Mouse (Mus musculus): ENCODE results near the gene Elmo3. TPM values are rescaled to one million over a fixed set of nuclear protein-coding genes. Genes with fewer than 3 reads are reported as not detected.

Gene Elmo3
- polyA plus RNA-seq, 1 experiment from 2014 or later = 8.0 TPM

DNA sequence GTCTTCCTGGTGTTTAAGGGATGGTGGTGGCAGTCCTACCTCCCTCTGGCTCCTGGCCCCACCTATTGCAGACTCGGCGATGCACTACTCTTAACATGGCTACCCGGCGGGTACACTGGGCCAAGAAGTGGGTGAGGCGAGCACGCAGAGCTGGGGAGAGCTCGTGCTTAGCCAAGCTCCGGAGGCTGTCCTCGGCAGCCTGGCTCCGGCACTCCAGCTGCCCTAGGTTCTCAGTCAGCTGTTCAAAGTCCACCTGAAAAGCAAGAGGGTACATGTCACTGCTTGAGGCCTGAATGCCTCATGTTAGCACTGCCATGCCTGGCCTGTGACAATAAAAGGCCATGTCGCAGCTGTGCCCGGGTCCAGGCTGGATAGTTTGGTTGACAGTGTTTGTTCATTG, 24.9 kb downstream of the Elmo3 start:
- no peak for TF ChIP-seq CTCF (IDR thresholded peaks at IDR 0.05; ENCODE audit: low read depth)
- WGBS = 92% methylated on average over 12 of the region's 12 CpGs
- H3K36me3 ChIP-seq (ENCODE audit: insufficient read depth) = peaks cover 80% of the 10 kb centered on the region
- DNase-seq (no peak), ATAC-seq (ENCODE audit: insufficient read depth) (no peak)
- no peak overlapping the region for H3K4me2 ChIP-seq
- no peaks in the 10 kb centered on the region for H3K27me3 ChIP-seq (ENCODE audit: insufficient read depth, low read length)
- no peak overlapping the region for H3K4me3 ChIP-seq (ENCODE audit: low read depth, low read length)
- no peak overlapping the region for H3K27ac ChIP-seq (ENCODE audit: low read depth)
- peaks cover 8% of the 10 kb centered on the region; the same call in 1 of the 2 replicates for H3K4me1 ChIP-seq (ENCODE audit: insufficient read depth)
- no peak overlapping the region for H3K9ac ChIP-seq
- no peaks in the 10 kb centered on the region for H3K9me3 ChIP-seq (ENCODE audit: low read depth, low read length)

DNA sequence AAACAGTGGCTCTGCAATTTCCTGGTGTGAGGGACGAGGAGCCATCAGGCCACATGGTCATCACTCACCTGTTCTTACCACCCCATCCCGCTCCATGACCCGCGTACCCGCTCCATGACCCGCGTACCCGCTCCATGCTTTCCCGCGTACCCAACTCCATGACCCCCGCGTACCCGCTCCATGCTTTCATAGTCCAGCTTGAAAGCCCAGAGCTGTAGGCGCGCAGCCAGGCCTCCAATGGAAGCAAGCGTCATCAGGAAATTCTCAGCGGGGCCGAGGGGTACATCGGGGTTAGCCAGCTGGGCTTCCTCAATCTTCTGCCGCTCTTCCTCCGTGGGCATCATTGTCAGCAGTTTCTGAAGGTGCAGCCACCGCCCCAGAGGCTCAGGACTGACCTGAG, 26.1 kb downstream of the Elmo3 start:
- TF ChIP-seq CTCF (IDR thresholded peaks at IDR 0.05; ENCODE audit: low read depth) = no peak
- DNase-seq (no peak), ATAC-seq (ENCODE audit: insufficient read depth) (no peak)

DNA sequence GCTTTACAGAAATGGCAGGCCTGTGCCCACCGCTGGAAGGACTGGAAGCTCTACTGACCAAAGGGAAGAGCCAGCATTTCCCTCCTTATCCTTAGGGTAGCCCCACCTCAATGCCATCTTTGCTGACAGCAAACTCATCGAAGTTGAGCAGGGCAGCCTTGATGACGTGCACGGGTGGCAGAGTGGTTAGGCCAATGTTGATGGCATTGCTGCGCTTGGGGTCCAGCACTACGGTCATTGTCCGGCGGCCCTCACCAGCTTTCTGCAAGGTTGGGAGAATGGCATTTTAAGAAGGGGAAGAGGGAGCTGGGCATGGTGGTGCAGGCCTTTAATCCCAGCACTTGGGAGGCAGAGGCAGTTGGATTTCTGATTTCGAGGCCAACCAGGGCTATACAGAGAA, 26.5 kb downstream of the Elmo3 start:
- no peak overlapping the region for H3K27ac ChIP-seq (ENCODE audit: low read depth)
- H3K4me1 ChIP-seq (ENCODE audit: insufficient read depth) = 0 out of 2 replicates have a peak, but pooled peaks cover 4% of the 10 kb centered on the region
- H3K9ac ChIP-seq = no peak overlapping the region
- TF ChIP-seq CTCF (IDR thresholded peaks at IDR 0.05; ENCODE audit: low read depth) = no peak
- no peak overlapping the region for H3K4me2 ChIP-seq
- no peaks in the 10 kb centered on the region for H3K27me3 ChIP-seq (ENCODE audit: insufficient read depth, low read length)
- DNase-seq (no peak), ATAC-seq (ENCODE audit: insufficient read depth) (no peak)
- H3K9me3 ChIP-seq (ENCODE audit: low read depth, low read length) = no peaks in the 10 kb centered on the region
- H3K36me3 ChIP-seq (ENCODE audit: insufficient read depth) = peaks cover 96% of the 10 kb centered on the region
- WGBS = 93% methylated on average over 9 of the region's 9 CpGs
- no peak overlapping the region for H3K4me3 ChIP-seq (ENCODE audit: low read depth, low read length)

More for the DNA sequence above, 26.1 kb downstream of the Elmo3 start:
- no peak overlapping the region for H3K27ac ChIP-seq (ENCODE audit: low read depth)
- 90% methylated on average over 22 of the region's 22 CpGs for WGBS
- no peaks in the 10 kb centered on the region for H3K9me3 ChIP-seq (ENCODE audit: low read depth, low read length)
- H3K36me3 ChIP-seq (ENCODE audit: insufficient read depth) = peaks cover 91% of the 10 kb centered on the region
- no peak overlapping the region for H3K4me3 ChIP-seq (ENCODE audit: low read depth, low read length)
- no peaks in the 10 kb centered on the region for H3K27me3 ChIP-seq (ENCODE audit: insufficient read depth, low read length)
- H3K4me1 ChIP-seq (ENCODE audit: insufficient read depth) = 0 out of 2 replicates have a peak, but pooled peaks cover 4% of the 10 kb centered on the region
- H3K9ac ChIP-seq = no peak overlapping the region
- no peak overlapping the region for H3K4me2 ChIP-seq

DNA sequence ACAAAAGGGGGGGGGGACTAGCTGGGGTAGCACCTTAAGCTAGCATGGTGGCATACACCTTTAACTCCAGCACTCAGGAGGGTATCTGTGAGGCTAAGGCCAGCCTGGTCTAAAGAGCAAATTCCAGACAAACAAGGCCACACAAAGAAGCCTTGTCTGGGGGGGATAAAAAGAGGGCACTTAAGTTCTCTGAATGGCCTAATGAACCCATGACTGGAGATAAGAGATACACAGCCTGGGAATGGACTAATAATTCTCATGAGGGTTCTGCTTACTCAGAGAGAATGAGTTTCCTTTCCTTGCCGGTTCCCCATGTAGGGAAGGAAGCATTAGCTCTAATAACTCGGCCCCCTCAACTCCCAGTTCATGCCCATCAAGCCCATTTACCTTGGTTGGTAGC, 27.1 kb downstream of the Elmo3 start:
- no peak overlapping the region for H3K9ac ChIP-seq
- TF ChIP-seq CTCF (IDR thresholded peaks at IDR 0.05; ENCODE audit: low read depth) = no peak
- H3K27me3 ChIP-seq (ENCODE audit: insufficient read depth, low read length) = no peaks in the 10 kb centered on the region
- no peak for ATAC-seq (ENCODE audit: insufficient read depth)
- H3K9me3 ChIP-seq (ENCODE audit: low read depth, low read length) = no peaks in the 10 kb centered on the region
- 0 out of 2 replicates have a peak, but pooled peaks cover 1% of the 10 kb centered on the region for H3K4me1 ChIP-seq (ENCODE audit: insufficient read depth)
- DNase-seq = no peak
- peaks cover 100% of the 10 kb centered on the region for H3K36me3 ChIP-seq (ENCODE audit: insufficient read depth)
- H3K4me2 ChIP-seq = no peak overlapping the region
- H3K27ac ChIP-seq (ENCODE audit: low read depth) = peak overlapping the region; percentile 1; the same call in 1 of the 2 replicates
- WGBS = 48% methylated on average over 2 of the region's 2 CpGs
- H3K4me3 ChIP-seq (ENCODE audit: low read depth, low read length) = no peak overlapping the region

DNA sequence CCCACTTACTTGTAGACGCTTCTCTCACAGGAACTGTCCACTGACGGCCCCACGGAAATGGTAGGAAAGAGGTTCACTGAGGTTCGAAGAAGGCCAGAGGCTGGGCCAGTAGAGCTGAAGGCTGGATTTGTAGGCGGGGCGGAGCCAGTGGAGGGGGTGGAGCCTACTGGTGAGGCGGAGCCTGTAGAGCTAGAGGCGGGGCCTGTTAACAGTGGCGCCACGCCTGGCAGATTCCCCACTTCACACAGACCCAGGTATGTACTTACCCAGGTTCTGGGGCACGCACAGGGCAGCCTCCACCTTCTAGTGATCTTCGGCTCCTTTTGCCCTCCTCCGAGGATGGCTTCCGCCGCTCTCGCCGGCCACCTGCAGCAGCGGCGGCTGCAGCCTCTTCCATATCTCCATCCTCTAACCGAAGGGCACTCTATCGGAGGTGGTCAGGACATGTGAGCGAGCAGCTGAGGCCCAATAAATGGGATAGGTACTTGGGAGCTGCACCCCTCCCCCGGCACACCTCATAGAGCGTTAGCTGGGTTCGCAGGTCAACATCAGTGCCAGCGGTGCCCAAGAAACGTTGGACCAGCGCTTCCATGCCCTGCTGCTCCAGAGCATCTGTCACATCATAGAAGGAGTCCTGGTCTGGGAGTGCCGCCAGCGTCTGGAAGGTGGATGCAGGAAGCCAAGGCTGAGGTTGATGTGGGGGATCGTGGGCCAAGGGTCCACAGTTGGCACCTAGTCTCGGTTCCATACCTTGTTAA, 31.2 kb downstream of the Elmo3 start:
- no peak overlapping the region for H3K4me3 ChIP-seq (ENCODE audit: low read depth, low read length)
- H3K27ac ChIP-seq (ENCODE audit: low read depth) = no peak overlapping the region
- DNase-seq (no peak), ATAC-seq (ENCODE audit: insufficient read depth) (no peak)
- H3K9ac ChIP-seq = no peak overlapping the region
- H3K27me3 ChIP-seq (ENCODE audit: insufficient read depth, low read length) = no peaks in the 10 kb centered on the region
- no peaks in the 10 kb centered on the region for H3K9me3 ChIP-seq (ENCODE audit: low read depth, low read length)
- no peak overlapping the region for H3K4me2 ChIP-seq
- H3K4me1 ChIP-seq (ENCODE audit: insufficient read depth) = peaks cover 14% of the 10 kb centered on the region
- WGBS = 69% methylated on average over 32 of the region's 32 CpGs
- peaks cover 83% of the 10 kb centered on the region for H3K36me3 ChIP-seq (ENCODE audit: insufficient read depth)
- no peak for TF ChIP-seq CTCF (IDR thresholded peaks at IDR 0.05; ENCODE audit: low read depth)

DNA sequence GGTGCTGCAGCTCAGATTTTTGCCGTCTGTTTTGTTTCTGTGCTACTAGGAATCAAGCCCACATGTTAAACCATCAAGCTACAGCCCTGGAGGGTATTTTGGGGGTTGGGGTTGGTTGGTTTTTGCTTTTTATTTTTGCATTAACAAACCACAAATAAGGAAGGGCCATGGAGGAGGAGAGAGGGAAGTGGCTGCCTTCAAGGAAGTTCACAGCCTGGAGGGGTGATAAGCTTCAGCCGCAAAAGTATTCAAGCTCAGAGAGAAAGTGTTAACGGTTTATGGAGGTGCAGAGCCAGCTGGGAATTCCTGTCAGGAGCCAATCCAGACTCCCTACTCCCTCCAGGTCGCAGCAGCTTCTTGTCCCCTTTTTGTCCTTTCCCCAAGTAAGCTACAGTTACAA, 33.6 kb downstream of the Elmo3 start:
- ATAC-seq (ENCODE audit: insufficient read depth) (no peak), DNase-seq (no peak)
- Histone ChIP-seq H3K36me3 (ENCODE audit: insufficient read depth) (peaks cover 71% of the 10 kb centered on the region), H3K4me2 (no peak overlapping the region), H3K9ac (no peak overlapping the region), H3K4me3 (ENCODE audit: low read depth, low read length) (no peak overlapping the region), H3K4me1 (ENCODE audit: insufficient read depth) (peaks cover 25% of the 10 kb centered on the region), H3K27ac (ENCODE audit: low read depth) (0 out of 2 replicates have a peak overlapping the region, but pooled peaks have one; percentile 15), H3K27me3 (ENCODE audit: insufficient read depth, low read length) (no peaks in the 10 kb centered on the region), H3K9me3 (ENCODE audit: low read depth, low read length) (no peaks in the 10 kb centered on the region)
- 26% methylated on average over 4 of the region's 4 CpGs for WGBS
- no peak for TF ChIP-seq CTCF (IDR thresholded peaks at IDR 0.05; ENCODE audit: low read depth)

DNA sequence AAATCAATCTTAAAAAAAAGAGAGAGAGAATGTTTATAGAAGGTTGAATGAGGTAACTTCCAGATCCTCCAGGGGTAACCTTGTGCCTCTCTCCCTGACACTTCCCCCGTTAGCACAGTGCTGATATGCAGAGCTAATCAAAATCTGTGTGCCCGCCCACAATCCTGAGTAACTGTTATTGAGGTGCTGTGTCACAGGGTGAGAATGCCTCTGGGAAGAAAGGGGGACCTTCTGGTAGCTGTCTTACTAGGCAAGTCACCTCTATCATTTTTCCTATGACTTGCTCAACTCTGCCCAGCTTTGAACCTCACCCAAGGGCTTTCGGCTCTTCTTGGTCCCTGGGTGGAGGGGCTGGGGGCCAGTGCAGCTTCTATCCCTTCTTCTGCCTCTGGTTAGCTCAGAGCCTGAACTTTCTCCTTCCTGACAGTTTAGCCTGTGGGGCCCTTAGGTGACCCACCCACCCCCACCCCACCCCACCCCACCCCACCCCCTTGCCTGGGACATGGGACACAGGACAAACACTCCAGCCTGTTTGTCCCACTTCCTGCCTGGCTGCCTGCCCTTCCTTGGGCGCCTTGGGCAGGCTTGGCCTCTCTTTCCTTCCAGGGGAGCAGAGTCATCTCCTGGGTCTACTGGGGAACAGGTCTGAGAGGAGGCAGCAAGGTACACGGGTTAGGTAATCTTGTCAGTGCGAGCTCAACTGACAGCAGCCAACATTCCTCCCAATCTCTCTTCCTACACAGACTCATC, 34.7 kb downstream of the Elmo3 start:
- H3K4me2 ChIP-seq = peak overlapping the region; percentile 44; the same call in 1 of the 2 replicates
- TF ChIP-seq CTCF (IDR thresholded peaks at IDR 0.05; ENCODE audit: low read depth) = no peak
- H3K4me1 ChIP-seq (ENCODE audit: insufficient read depth) = peaks cover 34% of the 10 kb centered on the region
- 28% methylated on average over 6 of the region's 6 CpGs for WGBS
- H3K27me3 ChIP-seq (ENCODE audit: insufficient read depth, low read length) = no peaks in the 10 kb centered on the region
- peak overlapping the region; percentile 97 for H3K27ac ChIP-seq (ENCODE audit: low read depth)
- H3K9me3 ChIP-seq (ENCODE audit: low read depth, low read length) = no peaks in the 10 kb centered on the region
- 0 out of 2 replicates have a peak overlapping the region, but pooled peaks have one; percentile 4 for H3K9ac ChIP-seq
- peak; percentile 63 for DNase-seq
- peaks cover 66% of the 10 kb centered on the region for H3K36me3 ChIP-seq (ENCODE audit: insufficient read depth)
- ATAC-seq (ENCODE audit: insufficient read depth) = no peak
- no peak overlapping the region for H3K4me3 ChIP-seq (ENCODE audit: low read depth, low read length)

Measured in lung, embryonic 14.5 days (tissue).